Comparison of ENCODE assay signal across 9 mouse cellular contexts in the genomic region with DNA sequence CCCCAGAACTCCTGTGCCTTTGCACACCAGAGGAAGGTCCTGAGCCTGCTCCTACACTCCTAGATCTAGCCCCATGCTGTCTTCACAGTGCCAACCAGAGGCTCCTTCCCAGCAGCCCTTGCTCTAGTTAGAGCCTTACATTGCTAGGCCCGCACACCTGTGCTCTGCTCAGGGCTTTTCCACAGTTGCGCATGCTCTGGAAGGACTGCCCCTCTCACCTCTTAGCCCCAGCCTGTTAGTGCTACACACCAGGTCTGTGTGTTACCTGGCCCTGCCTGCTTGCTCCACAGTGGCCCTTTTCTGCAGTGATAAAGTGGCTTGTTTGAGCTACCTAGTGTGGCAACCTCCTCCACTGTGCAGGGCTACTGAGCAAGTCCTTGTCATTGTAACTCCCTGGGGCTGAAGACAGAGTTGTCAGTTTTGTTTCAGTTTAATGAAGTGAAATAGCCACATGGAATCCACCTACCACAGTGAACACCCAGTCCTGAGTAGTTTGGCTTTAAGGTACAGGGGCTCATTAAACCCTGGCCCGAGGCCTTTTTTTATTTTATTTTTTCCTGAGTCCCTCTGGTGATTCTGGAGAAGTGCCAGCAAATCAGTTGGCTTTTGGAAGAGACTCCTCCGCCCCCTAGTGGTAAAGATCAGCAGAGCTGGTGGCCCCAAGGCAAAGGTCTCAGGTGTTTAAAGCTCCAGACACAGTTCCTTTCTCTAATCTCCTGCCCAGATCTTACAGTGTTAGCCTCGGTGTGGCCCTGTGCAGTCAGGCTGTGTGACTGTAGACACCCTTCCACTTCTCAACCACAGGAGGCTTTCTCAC. TPM values are rescaled to one million over a fixed set of nuclear protein-coding genes. Genes with fewer than 3 reads are reported as not detected.
DNase-seq lines count a peak whose midpoint lies in the region; ATAC-seq and TF ChIP-seq lines count a peak whose summit lies in the region.
"Had no signal": no experiment of that assay in that cellular context is flagged by ENCODE, and none has a peak within 500 bp of the region (broad histone marks: within the 10 kb centered on the region; RNA-seq: fewer than 3 reads in every experiment).

No protein-coding gene starts in this region.

- H3K36me3 ChIP-seq in E14TG2a.4 (ENCODE audit: insufficient read depth, low read length), result peaks cover 60% of the 10 kb centered on the region
- peaks cover 33% of the 10 kb centered on the region for H3K36me3 ChIP-seq in embryonic facial prominence, embryonic 12.5 days
- H3K36me3 ChIP-seq in liver, postnatal 0 days (replicated peaks; ENCODE audit: insufficient read depth, low read length), result peaks cover 42% of the 10 kb centered on the region
- H3K36me3 ChIP-seq in neural tube, embryonic 14.5 days (ENCODE audit: control insufficient read depth, insufficient read depth, low read length), result no peaks in the 10 kb centered on the region

- H3K4me2 ChIP-seq in embryonic facial prominence, embryonic 12.5 days (replicated peaks), result no peak overlapping the region
- no peak overlapping the region for H3K4me2 ChIP-seq in liver, postnatal 0 days (ENCODE audit: low read depth, low read length)
- H3K4me2 ChIP-seq in neural tube, embryonic 14.5 days (ENCODE audit: low read depth, low read length), result no peak overlapping the region

- peaks cover 60% of the 10 kb centered on the region for H3K4me1 ChIP-seq in E14TG2a.4 (replicated peaks; ENCODE audit: low read depth, low read length)
- H3K4me1 ChIP-seq in embryonic facial prominence, embryonic 12.5 days, result no peaks in the 10 kb centered on the region
- peaks cover 5% of the 10 kb centered on the region; the same call in 1 of the 2 replicates for H3K4me1 ChIP-seq in liver, postnatal 0 days (ENCODE audit: insufficient read depth)
- 0 out of 2 replicates have a peak, but pooled peaks cover 3% of the 10 kb centered on the region for H3K4me1 ChIP-seq in neural tube, embryonic 14.5 days (ENCODE audit: control insufficient read depth, insufficient read depth, low read length)

- 49% methylated on average over 5 of the region's 5 CpGs for WGBS in embryonic facial prominence, embryonic 12.5 days
- WGBS in liver, postnatal 0 days (ENCODE audit: insufficient replicate concordance), result 37% methylated on average over 5 of the region's 5 CpGs
- WGBS in neural tube, embryonic 14.5 days, result 42% methylated on average over 5 of the region's 5 CpGs

- no peaks in the 10 kb centered on the region for H3K27me3 ChIP-seq in E14TG2a.4 (ENCODE audit: insufficient read depth, low read length)
- H3K27me3 ChIP-seq in embryonic facial prominence, embryonic 12.5 days, result no peaks in the 10 kb centered on the region
- no peaks in the 10 kb centered on the region for H3K27me3 ChIP-seq in liver, postnatal 0 days (ENCODE audit: insufficient read depth, low read length)
- H3K27me3 ChIP-seq in neural tube, embryonic 14.5 days (ENCODE audit: control insufficient read depth, insufficient read depth, low read length), result no peaks in the 10 kb centered on the region

- ATAC-seq in embryonic facial prominence, embryonic 12.5 days (ENCODE audit: insufficient number of reproducible peaks, insufficient read depth, low FRiP score, low TSS enrichment), result peak; percentile 24; the same call in 1 of the 2 replicates
- peak; percentile 50 for ATAC-seq in liver, postnatal 0 days
- ATAC-seq in neural tube, embryonic 14.5 days (ENCODE audit: low read depth), result peak; percentile 39; the same call in 1 of the 2 replicates

- no peak overlapping the region for H3K4me3 ChIP-seq in E14TG2a.4 (replicated peaks; ENCODE audit: low read length)
- H3K4me3 ChIP-seq in embryonic facial prominence, embryonic 12.5 days, result no peak overlapping the region
- H3K4me3 ChIP-seq in liver, postnatal 0 days (ENCODE audit: low read depth, low read length), result no peak overlapping the region
- no peak overlapping the region for H3K4me3 ChIP-seq in neural tube, embryonic 14.5 days (ENCODE audit: low read depth, low read length)

- peak; percentile 56 for DNase-seq in adrenal gland, postnatal 25 days
- DNase-seq in heart, postnatal 10 days, result peak; percentile 75 to 85
- DNase-seq in kidney, postnatal 25 days, result peak; percentile 77 to 84
- DNase-seq in liver, postnatal 0 days, result peak; percentile 81
- DNase-seq in thymus, postnatal 0 days (ENCODE audit: low spot score), result peak; percentile 77

- no peak overlapping the region for H3K9ac ChIP-seq in embryonic facial prominence, embryonic 12.5 days
- no peak overlapping the region for H3K9ac ChIP-seq in liver, postnatal 0 days (replicated peaks)
- H3K9ac ChIP-seq in neural tube, embryonic 14.5 days (replicated peaks; ENCODE audit: low read depth, low read length), result no peak overlapping the region

- TF ChIP-seq EP300 in liver, postnatal 0 days (IDR thresholded peaks at IDR 0.05; ENCODE audit: low read depth), result no peak

- H3K9me3 ChIP-seq in E14TG2a.4 (ENCODE audit: low read length), result no peaks in the 10 kb centered on the region
- H3K9me3 ChIP-seq in embryonic facial prominence, embryonic 12.5 days, result 0 out of 2 replicates have a peak, but pooled peaks cover 3% of the 10 kb centered on the region
- H3K9me3 ChIP-seq in liver, postnatal 0 days (ENCODE audit: low read length), result no peaks in the 10 kb centered on the region; the same call in 1 of the 2 replicates
- H3K9me3 ChIP-seq in neural tube, embryonic 14.5 days (ENCODE audit: control insufficient read depth, low read length), result no peaks in the 10 kb centered on the region

- H3K27ac ChIP-seq in embryonic facial prominence, embryonic 12.5 days, result no peak overlapping the region
- no peak overlapping the region for H3K27ac ChIP-seq in liver, postnatal 0 days (ENCODE audit: low read depth)
- no peak overlapping the region for H3K27ac ChIP-seq in neural tube, embryonic 14.5 days (ENCODE audit: low read depth, low read length)

- intact Hi-C loops in heart, postnatal 10 days (cut with DNase I), result loop anchor here (1.0 kb wide), 1 partner anchor 41 kb away; no protein-coding TSS in a partner anchor

- TF ChIP-seq CTCF in E14TG2a.4 (conservative IDR thresholded peaks at IDR 0.05; ENCODE audit: low read length), result peak; percentile 91
- TF ChIP-seq CTCF in liver, postnatal 0 days (IDR thresholded peaks at IDR 0.05; ENCODE audit: low read depth), result peak; percentile 88

RNA-seq across cellular contexts. Expression of gene Smg9, which starts 7.3 kb away (rescaled TPM):
- total RNA-seq in adrenal gland, postnatal 25 days (2021), result 26.6 and 29.1 TPM in 2 replicates
- polyA plus RNA-seq in embryonic facial prominence, embryonic 12.5 days (2016; fragmentation: Nextera tagmentation; extraction: Ambion mirVana), result 23.6 and 26.0 TPM in 2 replicates
- total RNA-seq in heart, postnatal 10 days (2021), result 10 to 100 TPM; 12.8 to 14.9 TPM
- 8.2 and 8.7 TPM in 2 replicates for polyA plus RNA-seq in liver, postnatal 0 days (2015; fragmentation: Nextera tagmentation; extraction: Ambion mirVana)
- polyA plus RNA-seq in neural tube, embryonic 14.5 days (2014; fragmentation: Nextera tagmentation; extraction: Ambion mirVana), result 32.9 and 34.9 TPM in 2 replicates
- 30.2 and 33.3 TPM in 2 replicates for polyA plus RNA-seq in thymus, postnatal 0 days (2015; fragmentation: Nextera tagmentation; extraction: Ambion mirVana)

RNA-seq across cellular contexts. Expression of gene Kcnn4, which starts 36.7 kb away (rescaled TPM):
- total RNA-seq in adrenal gland, postnatal 25 days (2021), result 0.21 TPM in 1 of 2 replicates, not detected in the other
- polyA plus RNA-seq in embryonic facial prominence, embryonic 12.5 days (2016; fragmentation: Nextera tagmentation; extraction: Ambion mirVana), result 2.0 and 2.7 TPM in 2 replicates
- 1 to 10 TPM; 1.2 to 2.2 TPM for total RNA-seq in heart, postnatal 10 days (2021)
- polyA plus RNA-seq in liver, postnatal 0 days (2015; fragmentation: Nextera tagmentation; extraction: Ambion mirVana), result 41.0 and 41.9 TPM in 2 replicates
- 2.0 and 2.1 TPM in 2 replicates for polyA plus RNA-seq in neural tube, embryonic 14.5 days (2014; fragmentation: Nextera tagmentation; extraction: Ambion mirVana)
- polyA plus RNA-seq in thymus, postnatal 0 days (2015; fragmentation: Nextera tagmentation; extraction: Ambion mirVana), result 105 and 120 TPM in 2 replicates

RNA-seq across cellular contexts. Expression of gene Irgc1, which starts 45.4 kb away (rescaled TPM):
- not detected in 2 replicates for total RNA-seq in adrenal gland, postnatal 25 days (2021)
- not detected in 2 replicates for polyA plus RNA-seq in embryonic facial prominence, embryonic 12.5 days (2016; fragmentation: Nextera tagmentation; extraction: Ambion mirVana)
- total RNA-seq in heart, postnatal 10 days (2021), result not detected
- 0.18 and 0.28 TPM in 2 replicates for polyA plus RNA-seq in liver, postnatal 0 days (2015; fragmentation: Nextera tagmentation; extraction: Ambion mirVana)
- not detected in 2 replicates for polyA plus RNA-seq in neural tube, embryonic 14.5 days (2014; fragmentation: Nextera tagmentation; extraction: Ambion mirVana)
- polyA plus RNA-seq in thymus, postnatal 0 days (2015; fragmentation: Nextera tagmentation; extraction: Ambion mirVana), result 0.18 and 0.22 TPM in 2 replicates

RNA-seq across cellular contexts. Expression of gene Plaur, which starts 55.5 kb away (rescaled TPM):
- 5.6 and 7.8 TPM in 2 replicates for total RNA-seq in adrenal gland, postnatal 25 days (2021)
- 1.5 and 2.0 TPM in 2 replicates for polyA plus RNA-seq in embryonic facial prominence, embryonic 12.5 days (2016; fragmentation: Nextera tagmentation; extraction: Ambion mirVana)
- total RNA-seq in heart, postnatal 10 days (2021), result 1 to 10 TPM; 4.2 to 6.1 TPM
- polyA plus RNA-seq in liver, postnatal 0 days (2015; fragmentation: Nextera tagmentation; extraction: Ambion mirVana), result 9.3 and 10.8 TPM in 2 replicates
- 0.81 and 1.6 TPM in 2 replicates for polyA plus RNA-seq in neural tube, embryonic 14.5 days (2014; fragmentation: Nextera tagmentation; extraction: Ambion mirVana)
- polyA plus RNA-seq in thymus, postnatal 0 days (2015; fragmentation: Nextera tagmentation; extraction: Ambion mirVana), result 3.0 and 3.4 TPM in 2 replicates

RNA-seq across cellular contexts. Expression of gene Lypd5, which starts 57.7 kb away (rescaled TPM):
- not detected in 2 replicates for total RNA-seq in adrenal gland, postnatal 25 days (2021)
- polyA plus RNA-seq in embryonic facial prominence, embryonic 12.5 days (2016; fragmentation: Nextera tagmentation; extraction: Ambion mirVana), result not detected in 2 replicates
- not detected for total RNA-seq in heart, postnatal 10 days (2021)
- polyA plus RNA-seq in liver, postnatal 0 days (2015; fragmentation: Nextera tagmentation; extraction: Ambion mirVana), result 0.06 TPM in 1 of 2 replicates, not detected in the other
- not detected in 2 replicates for polyA plus RNA-seq in neural tube, embryonic 14.5 days (2014; fragmentation: Nextera tagmentation; extraction: Ambion mirVana)
- 0.05 TPM in 1 of 2 replicates, not detected in the other for polyA plus RNA-seq in thymus, postnatal 0 days (2015; fragmentation: Nextera tagmentation; extraction: Ambion mirVana)
- total RNA-seq: gastrocnemius, postnatal 4 days had no signal

Comparison
In these comparisons a context has a peak if more than half of its experiments do, and no peak if none do; other contexts are left out.
1. RNA of gene Kcnn4, which starts 36.7 kb away (polyA plus RNA-seq): 105 to 120 TPM in thymus, postnatal 0 days and 41.0 to 41.9 TPM in liver, postnatal 0 days; 2.0 to 2.1 TPM in neural tube, embryonic 14.5 days and 2.0 to 2.7 TPM in embryonic facial prominence, embryonic 12.5 days; every median in the first group is over 10 times any median in the second.
2. Peak in every context shown above with its lines, with median percentiles within 50 percentile points of each other: DNase-seq and ATAC-seq.